Mouse (Mus musculus): Measurements from ENCODE around the gene Gm525. TPM values are rescaled to one million over a fixed set of nuclear protein-coding genes. Genes with fewer than 3 reads are reported as not detected.
"Not testable (repeated sequence)": the region's sequence is repeated elsewhere in the genome, so short reads cannot be mapped to it uniquely, and the experiment has no call there.

The Gm525 gene
- not detected in 2 replicates for polyA plus RNA-seq (2015; fragmentation: Nextera tagmentation; extraction: Ambion mirVana)

DNA sequence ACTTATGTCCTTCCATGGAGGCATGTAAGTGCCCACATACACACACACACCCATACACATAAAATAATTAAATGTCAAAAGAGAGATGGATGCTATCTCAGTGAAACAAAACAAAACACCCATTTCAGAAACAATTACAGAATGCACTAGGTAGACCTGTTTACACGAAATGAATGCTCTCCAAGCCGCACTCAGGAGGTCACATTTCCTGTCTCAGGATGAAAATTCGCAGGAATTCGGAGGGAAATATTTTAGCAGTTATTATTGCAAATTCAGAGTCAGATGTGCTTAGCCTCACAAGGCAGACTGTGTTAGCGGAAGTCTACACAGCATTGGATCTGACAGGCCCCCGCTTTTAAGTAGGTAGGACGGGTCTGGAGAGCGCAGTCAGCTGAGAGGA lies at the start of gene Gm525:
Gm525 (plus strand) TSS at position 301 of the 400 bp plus-strand sequence.
- H3K4me3 ChIP-seq (replicated peaks): no peak within 1 kb of the TSS
- H3K27me3 ChIP-seq: 0 out of 2 replicates have a peak, but pooled peaks cover 3% of the 10 kb centered on the region
- no peak for ATAC-seq (replicated peaks; ENCODE audit: low FRiP score)
- no peaks in the 10 kb centered on the region for H3K36me3 ChIP-seq
- WGBS: 80% methylated on average over 8 of the region's 8 CpGs
- H3K4me2 ChIP-seq: no peak within 1 kb of the TSS
- no peak within 1 kb of the TSS for H3K27ac ChIP-seq
- no peaks in the 10 kb centered on the region for H3K9me3 ChIP-seq (replicated peaks)
- 0 out of 2 replicates have a peak, but pooled peaks cover 6% of the 10 kb centered on the region for H3K4me1 ChIP-seq
- no peak within 1 kb of the TSS for H3K9ac ChIP-seq

DNA sequence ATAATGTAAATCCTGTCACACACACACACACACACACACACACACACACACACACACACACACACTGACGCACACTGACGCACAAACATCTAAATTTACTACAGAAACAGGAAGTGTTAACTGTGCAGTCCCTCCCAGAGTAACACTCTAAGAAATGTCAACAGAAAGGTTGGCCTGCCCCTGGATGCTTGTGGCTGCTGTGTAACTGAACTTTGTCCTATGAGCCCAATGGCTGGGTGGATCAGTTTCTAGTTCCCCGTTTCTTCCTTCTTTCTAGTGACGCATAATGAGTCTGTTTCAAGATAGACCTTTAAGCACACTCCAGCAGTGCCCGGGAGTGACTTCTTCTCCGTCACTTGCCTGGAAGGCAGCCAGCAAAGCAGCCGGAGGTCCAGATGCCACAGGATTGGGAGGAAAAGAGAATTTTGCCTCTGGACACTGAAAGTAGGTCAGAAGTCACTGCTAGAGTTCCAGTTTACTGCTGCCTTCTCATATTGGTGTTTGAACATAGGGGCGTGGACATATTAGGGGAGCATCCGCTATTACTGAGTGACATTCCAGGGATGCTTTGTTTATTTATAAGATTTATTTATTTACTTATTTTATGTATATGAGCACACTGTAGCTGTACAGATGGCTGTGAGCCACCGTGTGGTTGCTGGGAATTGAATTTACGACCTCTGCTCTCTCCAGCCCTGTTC lies 49.3 kb upstream of the Gm525 start:
- Histone ChIP-seq H3K9me3 (replicated peaks) (no peaks in the 10 kb centered on the region), H3K4me3 (replicated peaks) (no peak overlapping the region), H3K9ac (no peak overlapping the region), H3K36me3 (no peaks in the 10 kb centered on the region), H3K4me2 (peak overlapping the region; percentile 20; the same call in 1 of the 2 replicates), H3K27ac (peak overlapping the region; percentile 84), H3K27me3 (no peaks in the 10 kb centered on the region), H3K4me1 (peaks cover 20% of the 10 kb centered on the region)
- 29% methylated on average over 11 of the region's 11 CpGs for WGBS
- ATAC-seq (replicated peaks; ENCODE audit: low FRiP score): peak; percentile 77

- Histone ChIP-seq H3K9me3 (replicated peaks) (no peaks in the 10 kb centered on the region), H3K4me2 (no peak overlapping the region), H3K4me1 (peaks cover 20% of the 10 kb centered on the region), H3K27ac (no peak overlapping the region), H3K36me3 (no peaks in the 10 kb centered on the region), H3K27me3 (no peaks in the 10 kb centered on the region), H3K4me3 (replicated peaks) (no peak overlapping the region), H3K9ac (no peak overlapping the region)
- no peak for ATAC-seq (replicated peaks; ENCODE audit: low FRiP score)
- WGBS: 78% methylated on average over 3 of the region's 3 CpGs
Observed at GRCm38 (mm10) chr11:89025603-89026002, 48.0 kb upstream of the Gm525 start.

DNA sequence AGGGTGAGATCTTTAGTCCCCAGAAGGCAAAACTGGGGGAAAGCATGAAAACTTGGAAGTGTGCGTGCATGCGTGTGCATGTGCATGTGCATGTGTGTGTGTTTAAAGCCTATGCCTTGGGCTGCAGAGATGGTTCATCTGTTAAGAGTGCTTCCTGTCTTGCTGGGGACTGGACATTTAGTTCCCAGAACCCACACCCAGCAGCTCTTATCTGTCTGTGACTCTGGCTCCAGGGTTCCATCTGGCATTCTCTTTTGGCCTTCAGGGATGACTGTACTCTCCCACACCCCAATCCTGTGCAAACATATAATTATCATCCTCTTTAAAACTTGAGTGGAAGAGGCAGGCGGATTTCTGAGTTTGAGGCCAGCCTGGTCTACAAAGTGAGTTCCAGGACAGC lies 47.5 kb upstream of the Gm525 start:
- Histone ChIP-seq H3K27ac (no peak overlapping the region), H3K36me3 (no peaks in the 10 kb centered on the region), H3K9me3 (replicated peaks) (no peaks in the 10 kb centered on the region), H3K4me1 (peaks cover 20% of the 10 kb centered on the region), H3K4me2 (no peak overlapping the region), H3K4me3 (replicated peaks) (no peak overlapping the region), H3K9ac (no peak overlapping the region), H3K27me3 (no peaks in the 10 kb centered on the region)
- 91% methylated on average over 3 of the region's 3 CpGs for WGBS
- no peak for ATAC-seq (replicated peaks; ENCODE audit: low FRiP score)

DNA sequence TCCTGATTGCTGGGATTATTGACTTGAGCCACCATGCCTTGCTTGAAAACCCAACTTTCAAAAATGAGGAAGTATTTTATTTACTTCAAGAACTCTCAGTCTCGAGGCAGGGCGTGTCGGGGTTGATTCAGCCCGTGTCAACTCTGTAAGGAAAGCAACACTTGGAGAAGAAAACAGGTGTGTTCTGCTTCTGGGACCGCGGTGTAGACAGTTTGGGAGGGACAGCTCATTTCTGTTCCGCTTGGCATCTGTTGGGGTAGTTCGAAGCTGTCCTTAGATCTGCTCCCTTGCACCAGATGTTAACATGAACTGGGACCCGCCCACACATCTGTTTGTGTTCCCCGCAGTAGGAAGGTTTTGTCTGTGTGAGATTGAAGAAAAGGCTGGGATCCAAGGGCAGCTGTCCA lies 45.7 kb upstream of the Gm525 start:
- no peak for ATAC-seq (replicated peaks; ENCODE audit: low FRiP score)
- no peak overlapping the region for H3K9ac ChIP-seq
- peaks cover 20% of the 10 kb centered on the region for H3K4me1 ChIP-seq
- no peaks in the 10 kb centered on the region for H3K9me3 ChIP-seq (replicated peaks)
- no peaks in the 10 kb centered on the region for H3K27me3 ChIP-seq
- WGBS: 59% methylated on average over 10 of the region's 10 CpGs
- H3K4me2 ChIP-seq: no peak overlapping the region
- H3K36me3 ChIP-seq: no peaks in the 10 kb centered on the region
- no peak overlapping the region for H3K27ac ChIP-seq
- H3K4me3 ChIP-seq (replicated peaks): no peak overlapping the region

GRCm38 (mm10) chr11:89028871-89029405 lies 44.7 kb upstream of the Gm525 start:
- 49% methylated on average over 10 of the region's 10 CpGs for WGBS
- Histone ChIP-seq H3K27ac (no peak overlapping the region), H3K36me3 (no peaks in the 10 kb centered on the region), H3K4me1 (peaks cover 20% of the 10 kb centered on the region), H3K9me3 (replicated peaks) (no peaks in the 10 kb centered on the region), H3K4me2 (no peak overlapping the region), H3K27me3 (no peaks in the 10 kb centered on the region), H3K4me3 (replicated peaks) (no peak overlapping the region), H3K9ac (no peak overlapping the region)
- ATAC-seq (replicated peaks; ENCODE audit: low FRiP score): no peak

GRCm38 (mm10) chr11:89030552-89030951 lies 43.1 kb upstream of the Gm525 start:
- no peak for ATAC-seq (replicated peaks; ENCODE audit: low FRiP score)
- H3K27ac ChIP-seq: no peak overlapping the region
- H3K27me3 ChIP-seq: no peaks in the 10 kb centered on the region
- WGBS: 75% methylated on average over 6 of the region's 6 CpGs
- no peak overlapping the region for H3K9ac ChIP-seq
- H3K36me3 ChIP-seq: no peaks in the 10 kb centered on the region
- no peaks in the 10 kb centered on the region for H3K9me3 ChIP-seq (replicated peaks)
- H3K4me3 ChIP-seq (replicated peaks): no peak overlapping the region
- peaks cover 5% of the 10 kb centered on the region; the same call in 1 of the 2 replicates for H3K4me1 ChIP-seq
- H3K4me2 ChIP-seq: no peak overlapping the region

DNA sequence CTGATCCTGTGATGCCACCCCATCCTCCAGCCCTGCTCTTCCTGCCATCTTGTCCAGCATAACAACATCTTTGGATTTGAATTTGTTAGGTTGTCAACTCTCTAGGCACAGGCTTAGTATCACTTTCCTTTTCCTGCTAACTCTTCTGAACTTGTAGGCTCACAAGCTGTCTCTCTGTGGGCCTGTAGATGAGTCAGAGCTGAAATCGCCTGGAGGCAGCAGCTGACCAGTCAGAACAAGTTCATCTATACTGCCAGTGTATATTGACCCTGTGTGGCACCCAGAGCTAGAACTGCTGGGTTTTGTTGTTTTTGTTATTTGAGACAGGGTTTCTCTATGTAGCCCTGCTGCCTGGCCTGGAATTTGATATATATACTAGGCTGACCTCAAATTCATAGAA lies 42.5 kb upstream of the Gm525 start:
- H3K9ac ChIP-seq: no peak overlapping the region
- H3K4me1 ChIP-seq: no peaks in the 10 kb centered on the region
- no peaks in the 10 kb centered on the region for H3K27me3 ChIP-seq
- H3K27ac ChIP-seq: no peak overlapping the region
- WGBS: 21% methylated on average over 1 of the region's 1 CpGs
- ATAC-seq (replicated peaks; ENCODE audit: low FRiP score): no peak
- no peak overlapping the region for H3K4me2 ChIP-seq
- no peaks in the 10 kb centered on the region for H3K9me3 ChIP-seq (replicated peaks)
- no peaks in the 10 kb centered on the region for H3K36me3 ChIP-seq
- H3K4me3 ChIP-seq (replicated peaks): no peak overlapping the region

- Histone ChIP-seq H3K4me2 (no peak overlapping the region), H3K9ac (no peak overlapping the region), H3K36me3 (peaks cover 15% of the 10 kb centered on the region), H3K4me3 (replicated peaks) (no peak overlapping the region), H3K9me3 (replicated peaks) (no peaks in the 10 kb centered on the region), H3K4me1 (no peaks in the 10 kb centered on the region), H3K27me3 (no peaks in the 10 kb centered on the region), H3K27ac (no peak overlapping the region)
- no peak for ATAC-seq (replicated peaks; ENCODE audit: low FRiP score)
Observed at GRCm38 (mm10) chr11:89034592-89034991, 39.0 kb upstream of the Gm525 start.

- Histone ChIP-seq H3K27ac (no peak overlapping the region), H3K9me3 (replicated peaks) (no peaks in the 10 kb centered on the region), H3K9ac (no peak overlapping the region), H3K4me2 (no peak overlapping the region), H3K4me1 (no peaks in the 10 kb centered on the region), H3K4me3 (replicated peaks) (no peak overlapping the region), H3K27me3 (no peaks in the 10 kb centered on the region), H3K36me3 (peaks cover 24% of the 10 kb centered on the region)
- 74% methylated on average over 3 of the region's 3 CpGs for WGBS
- no peak for ATAC-seq (replicated peaks; ENCODE audit: low FRiP score)
Observed at GRCm38 (mm10) chr11:89035552-89035951, 38.1 kb upstream of the Gm525 start.

GRCm38 (mm10) chr11:89038496-89038895 lies 35.1 kb upstream of the Gm525 start:
- H3K27me3 ChIP-seq: no peaks in the 10 kb centered on the region
- H3K9me3 ChIP-seq (replicated peaks): no peaks in the 10 kb centered on the region
- no peak overlapping the region for H3K27ac ChIP-seq
- H3K4me2 ChIP-seq: no peak overlapping the region
- H3K4me1 ChIP-seq: no peaks in the 10 kb centered on the region
- no peak overlapping the region for H3K4me3 ChIP-seq (replicated peaks)
- no peak for ATAC-seq (replicated peaks; ENCODE audit: low FRiP score)
- H3K36me3 ChIP-seq: peaks cover 51% of the 10 kb centered on the region
- no peak overlapping the region for H3K9ac ChIP-seq
- WGBS: 92% methylated on average over 6 of the region's 6 CpGs

DNA sequence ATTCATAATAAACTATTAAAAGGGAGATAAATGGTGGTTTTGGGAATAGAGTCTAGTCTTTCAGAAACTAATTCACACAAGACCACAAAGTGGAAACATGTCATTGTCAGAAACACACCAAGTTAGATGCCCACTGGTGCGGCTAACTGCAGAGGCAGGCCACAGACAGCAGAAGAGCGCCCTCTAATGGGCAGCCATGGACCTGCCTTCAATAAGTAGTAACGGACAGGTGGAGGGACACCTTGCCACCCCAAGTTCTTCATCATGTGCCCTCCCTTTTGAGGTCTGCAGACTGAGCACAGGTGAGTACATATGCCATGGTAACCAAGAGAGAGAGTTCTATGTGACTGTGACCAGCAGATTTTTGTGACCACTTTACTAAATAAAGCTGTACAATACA lies 34.3 kb upstream of the Gm525 start:
- Histone ChIP-seq H3K27me3 (no peaks in the 10 kb centered on the region), H3K36me3 (peaks cover 57% of the 10 kb centered on the region), H3K9ac (no peak overlapping the region), H3K4me3 (replicated peaks) (no peak overlapping the region), H3K9me3 (replicated peaks) (no peaks in the 10 kb centered on the region), H3K4me2 (no peak overlapping the region), H3K4me1 (no peaks in the 10 kb centered on the region), H3K27ac (no peak overlapping the region)
- no peak for ATAC-seq (replicated peaks; ENCODE audit: low FRiP score)
- WGBS: 31% methylated on average over 3 of the region's 3 CpGs

- not testable (repeated sequence) for H3K9me3 ChIP-seq (replicated peaks); H3K4me3 ChIP-seq (replicated peaks); H3K27ac ChIP-seq; H3K4me2 ChIP-seq; H3K9ac ChIP-seq; ATAC-seq (replicated peaks; ENCODE audit: low FRiP score); H3K27me3 ChIP-seq; H3K4me1 ChIP-seq
- peaks cover 75% of the 10 kb centered on the region for H3K36me3 ChIP-seq
- 90% methylated on average over 6 of the region's 7 CpGs for WGBS
Observed at GRCm38 (mm10) chr11:89041073-89041472, 32.6 kb upstream of the Gm525 start.

All from kidney, embryonic 15.5 days (tissue).